Mouse (Mus musculus) hindbrain, embryonic 14.5 days (tissue): ENCODE measurements at regions not wholly inside any gene's neighbourhood (a gene's known extent, or its start where the extent isn't known, plus 50 kb on each side); places are given as distances from the start of the nearest gene placed in this dataset.

Experiments
- ATAC-seq: fragments of 200-750 bp; cut with Nextera tagmentation; 2 replicates; pipeline ENCODE4 v1.8.0; 2017; ENCODE audit warnings: moderate number of reproducible peaks, mild to moderate bottlenecking, moderate TSS enrichment, moderate library complexity; ENCODE audit not compliant: low FRiP score
- DNase-seq: peaks from one replicate; pipeline ENCODE4 v3.0.0-alpha.2; 2015; ENCODE audit warnings: low spot score
- H3K27ac ChIP-seq: fragments of 300-500 bp; sonication (generic); 2 replicates; pipeline ENCODE4 v1.5.1; 2014; ENCODE audit warnings: mild to moderate bottlenecking, moderate library complexity
- H3K27me3 ChIP-seq: fragments of 300-500 bp; sonication (generic); 2 replicates; pipeline ENCODE4 v1.6.1; 2014; ENCODE audit warnings: mild to moderate bottlenecking, low read length, mixed read lengths; ENCODE audit not compliant: control insufficient read depth, insufficient read depth
- H3K36me3 ChIP-seq: fragments of 300-500 bp; sonication (generic); replicated peaks from 2 replicates; pipeline ENCODE4 v1.6.1; 2014; ENCODE audit not compliant: control insufficient read depth, insufficient read depth
- H3K4me1 ChIP-seq: fragments of 300-500 bp; sonication (generic); replicated peaks from 2 replicates; pipeline ENCODE4 v1.6.1; 2014; ENCODE audit warnings: antibody characterized with exemption, low read length, mixed read lengths; ENCODE audit not compliant: control insufficient read depth, insufficient read depth
- H3K4me2 ChIP-seq: fragments of 300-500 bp; sonication (generic); replicated peaks from 2 replicates; pipeline ENCODE4 v1.6.1; 2014; ENCODE audit warnings: mild to moderate bottlenecking, moderate library complexity
- H3K4me3 ChIP-seq: fragments of 300-500 bp; sonication (generic); replicated peaks from 2 replicates; pipeline ENCODE4 v1.5.1; 2014; ENCODE audit warnings: mild to moderate bottlenecking, low read length
- H3K9ac ChIP-seq: fragments of 300-500 bp; sonication (generic); 2 replicates; pipeline ENCODE4 v1.6.1; 2014
- H3K9me3 ChIP-seq: fragments of 300-500 bp; sonication (generic); 2 replicates; pipeline ENCODE4 v1.6.1; 2016; ENCODE audit warnings: low read length; ENCODE audit not compliant: control insufficient read depth
- WGBS: fragments of 180-500 bp; shearing (Covaris S2); extraction: QIAGEN DNeasy Blood & Tissue Kit; methylation state at CpG from one replicate; pipeline ENCODE4 v1.1.7; 2014; 5-methylcytosine and 5-hydroxymethylcytosine counted together

DNA sequence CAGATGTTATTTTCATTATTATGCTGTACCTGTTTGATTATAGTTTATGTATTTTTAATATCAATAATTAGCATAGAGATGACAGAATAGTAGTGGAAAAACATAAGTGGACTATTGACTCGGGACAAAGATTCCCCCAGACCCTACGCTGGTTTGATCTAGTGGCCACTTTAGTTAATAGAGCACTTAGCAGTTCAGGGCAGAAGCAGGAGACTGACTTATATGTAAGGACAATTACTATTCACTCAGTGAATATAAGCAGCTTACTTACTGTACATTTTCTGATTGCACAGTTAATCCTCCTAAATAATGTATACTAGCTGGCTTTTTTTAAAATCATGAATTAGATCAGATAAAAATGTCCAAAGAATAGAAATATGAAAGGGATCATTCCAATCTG, 416.2 kb upstream of the Prmt6 start:
- Histone ChIP-seq H3K36me3 (no peaks in the 10 kb centered on the region), H3K27ac (no peak overlapping the region), H3K9me3 (no peaks in the 10 kb centered on the region), H3K4me2 (no peak overlapping the region), H3K4me3 (no peak overlapping the region), H3K27me3 (no peaks in the 10 kb centered on the region), H3K4me1 (0 out of 2 replicates have a peak, but pooled peaks cover 4% of the 10 kb centered on the region), H3K9ac (no peak overlapping the region)
- WGBS = 85% methylated on average over 2 of the region's 2 CpGs
- DNase-seq (no peak), ATAC-seq (no peak)

DNA sequence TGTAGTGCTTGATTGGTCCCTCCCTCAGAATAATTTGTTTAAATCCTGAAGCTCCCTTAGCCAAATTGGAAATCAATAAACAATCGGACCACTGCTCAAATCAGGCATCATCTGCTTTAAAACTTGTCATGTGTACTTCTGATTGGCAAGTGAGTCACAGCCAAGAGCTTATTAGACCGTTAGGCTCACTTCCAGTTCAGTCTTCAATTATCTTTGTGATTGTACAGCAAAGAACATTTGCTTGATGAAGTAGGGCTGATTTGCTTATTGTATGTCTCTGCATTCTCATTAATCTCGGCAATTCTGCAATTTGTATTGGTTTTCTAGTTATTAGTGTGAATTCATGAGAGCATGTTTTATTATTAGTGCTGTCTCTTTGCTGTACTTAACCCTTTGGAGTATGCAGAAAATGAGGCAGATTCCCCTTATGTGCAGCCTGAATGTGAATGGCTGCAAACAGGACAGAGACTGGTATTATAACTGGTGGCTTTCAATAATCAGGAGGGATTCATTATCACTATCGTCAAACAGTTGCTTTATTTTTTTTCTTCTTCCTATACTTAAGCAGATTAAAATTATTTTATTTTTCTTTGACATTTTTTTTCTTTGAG, 406.8 kb upstream of the Prmt6 start:
- Histone ChIP-seq H3K4me1 (no peaks in the 10 kb centered on the region), H3K4me2 (no peak overlapping the region), H3K27ac (no peak overlapping the region), H3K27me3 (no peaks in the 10 kb centered on the region), H3K4me3 (no peak overlapping the region), H3K36me3 (no peaks in the 10 kb centered on the region), H3K9me3 (no peaks in the 10 kb centered on the region), H3K9ac (no peak overlapping the region)
- DNase-seq (no peak), ATAC-seq (no peak)
- 69% methylated on average over 4 of the region's 4 CpGs for WGBS

DNA sequence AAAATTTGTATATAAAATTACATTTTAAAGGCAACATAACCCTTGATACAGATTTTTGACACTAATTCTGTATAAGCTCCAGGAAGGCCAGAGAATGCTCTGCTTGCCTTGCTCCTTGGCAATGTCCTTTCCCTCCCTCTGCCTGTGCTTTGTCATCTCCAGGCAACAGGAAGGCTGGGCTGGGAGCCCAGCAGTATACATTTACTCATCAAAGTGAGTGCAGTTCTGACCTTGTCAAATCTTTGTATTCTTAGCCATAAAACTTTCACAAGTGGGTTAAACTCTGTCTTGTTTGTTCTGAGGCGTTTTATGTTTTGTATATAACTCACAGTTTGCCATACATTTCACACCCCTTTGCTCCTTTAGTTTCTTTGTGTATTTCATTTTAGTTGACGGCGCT, 375.5 kb upstream of the Prmt6 start:
- Histone ChIP-seq H3K9ac (no peak overlapping the region), H3K4me3 (no peak overlapping the region), H3K9me3 (no peaks in the 10 kb centered on the region), H3K4me2 (no peak overlapping the region), H3K27ac (no peak overlapping the region), H3K4me1 (no peaks in the 10 kb centered on the region), H3K36me3 (no peaks in the 10 kb centered on the region), H3K27me3 (no peaks in the 10 kb centered on the region)
- WGBS = 75% methylated on average over 3 of the region's 3 CpGs
- DNase-seq (no peak), ATAC-seq (0 out of 2 replicates have a peak, but pooled peaks have one; percentile 48)

DNA sequence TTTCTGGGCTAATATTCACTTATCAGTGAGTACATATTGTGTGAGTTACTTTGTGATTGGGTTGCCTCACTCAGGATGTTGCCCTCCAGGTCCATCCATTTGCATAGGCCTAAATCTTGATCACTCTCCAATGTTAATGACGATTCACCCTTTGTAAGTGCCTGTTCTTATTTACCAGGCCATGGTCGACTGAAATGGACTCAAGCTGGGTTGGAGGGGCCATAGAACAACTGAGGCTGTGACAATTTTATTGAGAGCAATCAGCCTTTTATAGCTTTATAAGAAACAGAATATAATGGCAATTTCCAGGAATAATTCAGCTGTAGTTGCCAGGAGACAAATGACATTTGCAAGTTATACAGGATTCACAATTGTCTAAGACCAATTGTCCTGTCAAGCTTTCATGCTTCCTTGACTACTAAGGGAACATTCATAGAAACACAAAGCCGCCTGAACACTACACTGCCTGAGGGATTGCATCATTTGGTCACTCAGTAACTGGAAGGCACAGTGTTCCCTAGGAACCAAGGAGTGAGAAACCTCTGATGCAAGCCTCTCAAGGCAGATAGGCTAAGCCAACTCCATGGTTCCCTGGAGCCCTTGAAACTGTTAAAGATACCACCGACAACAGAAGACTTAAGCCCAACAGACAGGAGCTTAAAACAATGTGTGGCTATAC, 348.5 kb upstream of the Prmt6 start:
- Histone ChIP-seq H3K27ac (no peak overlapping the region), H3K9ac (no peak overlapping the region), H3K4me3 (no peak overlapping the region), H3K9me3 (no peaks in the 10 kb centered on the region), H3K36me3 (no peaks in the 10 kb centered on the region), H3K4me2 (no peak overlapping the region), H3K4me1 (no peaks in the 10 kb centered on the region), H3K27me3 (no peaks in the 10 kb centered on the region)
- WGBS = 23% methylated on average over 4 of the region's 4 CpGs
- DNase-seq = no peak
- no peak for ATAC-seq

DNA sequence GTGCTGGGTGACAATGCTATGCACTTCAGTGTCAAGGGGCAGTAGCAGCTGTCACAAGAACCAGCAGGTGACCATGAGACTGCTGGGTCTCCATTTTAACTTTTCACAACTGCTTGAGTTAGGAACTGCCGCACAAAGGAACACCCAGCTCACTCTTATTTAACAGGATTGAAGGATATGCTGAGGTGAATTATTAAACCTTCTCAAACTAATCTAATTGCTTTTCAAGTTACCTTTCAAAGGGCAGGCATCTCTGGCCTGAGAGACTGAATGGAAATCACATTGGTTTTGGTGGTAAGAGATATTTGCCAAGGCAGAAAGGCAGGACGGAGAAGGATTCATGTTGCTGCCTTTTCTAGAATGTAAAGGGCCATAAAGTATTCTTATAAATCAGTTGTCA, 332.0 kb upstream of the Prmt6 start:
- ATAC-seq = no peak
- Histone ChIP-seq H3K9me3 (no peaks in the 10 kb centered on the region), H3K27ac (no peak overlapping the region), H3K4me3 (no peak overlapping the region), H3K4me1 (no peaks in the 10 kb centered on the region), H3K36me3 (no peaks in the 10 kb centered on the region), H3K9ac (no peak overlapping the region), H3K4me2 (no peak overlapping the region), H3K27me3 (no peaks in the 10 kb centered on the region)
- 42% methylated on average over 2 of the region's 2 CpGs for WGBS
- no peak for DNase-seq

DNA sequence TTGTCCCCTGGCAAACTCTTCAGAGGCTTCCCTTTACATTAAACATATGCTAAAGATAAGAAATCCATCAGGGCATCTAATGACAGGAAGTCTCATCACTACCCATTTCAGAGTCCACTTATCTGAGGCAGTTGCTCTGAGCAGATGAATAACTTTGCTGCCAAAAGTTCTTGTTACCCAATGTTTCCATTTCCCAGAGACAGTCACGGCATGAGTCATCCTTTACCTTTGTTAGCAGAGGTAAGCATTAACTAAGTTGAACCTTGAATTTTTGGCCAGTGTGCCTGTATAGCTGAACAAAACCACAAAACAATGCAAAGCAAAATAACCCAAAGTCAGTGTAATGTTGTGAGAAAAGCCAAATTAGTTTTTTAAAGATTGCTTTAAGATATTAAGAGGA, 328.5 kb upstream of the Prmt6 start:
- 69% methylated on average over 1 of the region's 1 CpGs for WGBS
- Histone ChIP-seq H3K9me3 (no peaks in the 10 kb centered on the region), H3K4me1 (no peaks in the 10 kb centered on the region), H3K4me2 (no peak overlapping the region), H3K36me3 (no peaks in the 10 kb centered on the region), H3K4me3 (no peak overlapping the region), H3K27ac (no peak overlapping the region), H3K27me3 (no peaks in the 10 kb centered on the region), H3K9ac (no peak overlapping the region)
- DNase-seq = no peak
- no peak for ATAC-seq

DNA sequence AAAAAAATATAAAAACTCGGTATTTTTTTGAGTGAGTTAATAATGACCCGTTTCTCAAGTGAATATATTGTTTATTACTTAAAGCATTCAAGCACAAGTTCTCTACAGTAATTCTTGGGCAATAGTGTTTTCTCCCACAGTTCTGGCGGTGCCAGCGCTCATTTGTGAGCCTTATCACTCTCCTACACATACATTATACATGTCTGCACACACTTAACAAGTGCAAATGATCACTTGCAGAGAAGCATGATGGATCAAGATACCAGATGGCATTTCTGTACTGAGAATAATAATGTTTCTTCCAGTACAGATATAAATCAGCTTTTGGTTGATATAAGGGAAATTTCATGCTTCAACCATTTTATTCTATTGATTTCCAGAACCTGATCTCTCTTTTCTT, 316.4 kb upstream of the Prmt6 start:
- 84% methylated on average over 4 of the region's 4 CpGs for WGBS

DNA sequence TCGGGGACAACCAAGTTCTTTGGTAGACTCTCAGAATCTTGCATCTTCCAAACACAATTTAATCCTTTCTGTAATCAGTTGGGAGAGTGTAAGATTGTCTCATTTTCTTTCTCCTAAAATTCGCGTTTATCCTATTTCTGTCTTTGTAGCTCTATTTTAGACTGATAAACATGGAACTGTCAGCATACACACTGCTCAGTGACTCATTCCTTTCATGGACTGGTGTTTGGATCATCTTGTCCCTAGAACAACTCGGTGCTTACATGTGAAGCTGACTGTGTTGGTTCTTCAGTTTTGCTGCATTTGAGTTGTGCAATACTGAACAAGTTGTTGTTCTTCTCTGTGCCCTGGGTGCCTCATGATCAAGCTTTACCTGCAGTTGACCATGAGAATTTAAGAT, 296.5 kb upstream of the Prmt6 start:
- Histone ChIP-seq H3K4me1 (no peaks in the 10 kb centered on the region), H3K9ac (no peak overlapping the region), H3K27ac (no peak overlapping the region), H3K9me3 (no peaks in the 10 kb centered on the region), H3K36me3 (no peaks in the 10 kb centered on the region), H3K27me3 (no peaks in the 10 kb centered on the region), H3K4me2 (no peak overlapping the region), H3K4me3 (no peak overlapping the region)
- no peak for ATAC-seq
- 87% methylated on average over 4 of the region's 4 CpGs for WGBS
- DNase-seq = no peak

More for the DNA sequence above, 316.4 kb upstream of the Prmt6 start:
- no peaks in the 10 kb centered on the region for H3K4me1 ChIP-seq
- no peak overlapping the region for H3K9ac ChIP-seq
- no peak overlapping the region for H3K4me3 ChIP-seq
- H3K9me3 ChIP-seq = no peaks in the 10 kb centered on the region
- no peaks in the 10 kb centered on the region for H3K36me3 ChIP-seq
- no peak overlapping the region for H3K4me2 ChIP-seq
- no peak for DNase-seq
- no peak overlapping the region for H3K27ac ChIP-seq
- H3K27me3 ChIP-seq = no peaks in the 10 kb centered on the region
- no peak for ATAC-seq

DNA sequence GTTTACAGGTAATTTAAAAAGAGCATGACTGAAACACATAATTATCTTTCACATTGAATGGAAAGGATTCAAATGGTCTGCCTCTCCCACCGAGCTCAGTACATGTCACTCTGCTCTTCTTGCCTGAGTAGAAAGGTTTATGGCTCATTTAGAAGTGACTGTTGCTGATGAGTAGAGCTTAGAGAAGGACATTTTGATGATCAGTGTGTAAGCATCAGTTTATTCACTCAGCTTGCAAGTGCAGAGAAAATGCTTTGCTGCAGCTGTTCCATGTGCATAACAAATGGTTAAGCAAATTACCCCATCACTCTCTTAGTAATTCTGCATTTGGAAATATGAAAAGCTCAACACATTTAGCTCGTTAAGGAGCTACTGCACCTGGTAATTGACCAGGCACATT, 287.5 kb upstream of the Prmt6 start:
- Histone ChIP-seq H3K27me3 (no peaks in the 10 kb centered on the region), H3K4me1 (no peaks in the 10 kb centered on the region), H3K27ac (no peak overlapping the region), H3K4me3 (no peak overlapping the region), H3K36me3 (no peaks in the 10 kb centered on the region), H3K9me3 (no peaks in the 10 kb centered on the region), H3K4me2 (no peak overlapping the region), H3K9ac (no peak overlapping the region)
- ATAC-seq (no peak), DNase-seq (no peak)
- WGBS = 55% methylated on average over 2 of the region's 2 CpGs
